Mouse (Mus musculus): ENCODE measurements around the gene Mlh3.
A peak's percentile ranks its signal among the peaks of the same experiment; 100 is the strongest.

GRCm38 (mm10) chr12:85204105-85204504 is 66.3 kb downstream of the Mlh3 start:
- TF ChIP-seq CTCF (IDR thresholded peaks at IDR 0.05; ENCODE audit: control insufficient read depth, insufficient read depth, insufficient read length) (peak; percentile 2), MYOG (IDR thresholded peaks at IDR 0.05; ENCODE audit: control insufficient read depth, extremely low read depth, insufficient read length) (no peak), FOSL1 (IDR thresholded peaks at IDR 0.05; ENCODE audit: insufficient read depth, low read length, poor library complexity, severe bottlenecking) (no peak), USF1 (IDR thresholded peaks at IDR 0.05; ENCODE audit: low read depth) (no peak), MYOD1 (IDR thresholded peaks at IDR 0.05; ENCODE audit: control insufficient read depth, insufficient read length, low read depth) (no peak), CEBPB (IDR thresholded peaks at IDR 0.05; ENCODE audit: low read depth) (no peak)
